21 mouse cellular contexts compared by ENCODE assay signal in genomic region chr8:119456045-119456444, GRCm38 (mm10). TPM values are rescaled to one million over a fixed set of nuclear protein-coding genes. Genes with fewer than 3 reads are reported as not detected.
"Had no signal": no experiment of that assay in that cellular context is flagged by ENCODE, and none has a peak within 500 bp of the region (broad histone marks: within the 10 kb centered on the region; RNA-seq: fewer than 3 reads in every experiment).

No protein-coding gene starts in this region.

- DNase-seq: liver, postnatal 0 days; lung, embryonic 14.5 days; right cerebral cortex, postnatal 14 days; thymus, adult 2 months; thymus, postnatal 25 days; thymus, postnatal 4 days had no signal

- H3K4me2 ChIP-seq: liver, embryonic 15.5 days; lung, embryonic 14.5 days; midbrain, embryonic 11.5 days; midbrain, embryonic 13.5 days; midbrain, embryonic 15.5 days; neural tube, embryonic 12.5 days; stomach, embryonic 15.5 days had no signal

- H3K9me3 ChIP-seq: liver, embryonic 15.5 days; megakaryocyte, embryonic 14.5 days; midbrain, embryonic 13.5 days; midbrain, embryonic 15.5 days; neural tube, embryonic 12.5 days; stomach, embryonic 15.5 days had no signal

- H3K27ac ChIP-seq: liver, embryonic 15.5 days; macrophage; midbrain, embryonic 13.5 days; midbrain, embryonic 15.5 days; neural tube, embryonic 12.5 days; stomach, embryonic 15.5 days; stomach, postnatal 0 days had no signal

- ATAC-seq: liver, postnatal 0 days; midbrain, embryonic 13.5 days; midbrain, embryonic 15.5 days had no signal

- H3K36me3 ChIP-seq: liver, embryonic 15.5 days; midbrain, embryonic 15.5 days; neural tube, embryonic 12.5 days; stomach, embryonic 15.5 days had no signal

- H3K4me3 ChIP-seq: liver, embryonic 15.5 days; megakaryocyte, embryonic 14.5 days; midbrain, embryonic 13.5 days; midbrain, embryonic 15.5 days; neural tube, embryonic 12.5 days; stomach, embryonic 15.5 days had no signal

- H3K4me1 ChIP-seq: liver, embryonic 15.5 days; megakaryocyte, embryonic 14.5 days; stomach, embryonic 15.5 days had no signal

- H3K9ac ChIP-seq: liver, embryonic 15.5 days; liver, postnatal 0 days; lung, embryonic 14.5 days; midbrain, embryonic 13.5 days; midbrain, embryonic 15.5 days; neural tube, embryonic 12.5 days; stomach, embryonic 15.5 days had no signal

- H3K27me3 ChIP-seq: midbrain, embryonic 13.5 days; midbrain, embryonic 15.5 days; neural tube, embryonic 12.5 days; stomach, embryonic 15.5 days had no signal

RNA-seq across cellular contexts. Expression of gene Necab2, which starts 9.5 kb away (rescaled TPM):
- total RNA-seq: megakaryocyte progenitor cell, adult 5-6 weeks; monocyte, adult 5-6 weeks; neutrophil, adult 5-6 weeks had no signal
- polyA plus RNA-seq: liver, embryonic 15.5 days; liver, postnatal 0 days; macrophage had no signal

RNA-seq across cellular contexts. Expression of gene Osgin1, which starts 22.1 kb away (rescaled TPM):
- total RNA-seq: midbrain, postnatal 0 days had no signal

RNA-seq across cellular contexts. Expression of gene Slc38a8, which starts 45.5 kb away (rescaled TPM):
- total RNA-seq: megakaryocyte progenitor cell, adult 5-6 weeks; monocyte, adult 5-6 weeks; neutrophil, adult 5-6 weeks had no signal
- polyA plus RNA-seq: liver, embryonic 15.5 days; liver, postnatal 0 days; lung, embryonic 14.5 days; lung, embryonic 16.5 days; macrophage; midbrain, embryonic 11.5 days; midbrain, embryonic 13.5 days; midbrain, embryonic 15.5 days; neural tube, embryonic 12.5 days; neural tube, embryonic 14.5 days; stomach, embryonic 15.5 days; stomach, postnatal 0 days had no signal
